Mouse (Mus musculus) neural tube, embryonic 15.5 days (tissue): ENCODE results near the gene Gabarap. TPM values are rescaled to one million over a fixed set of nuclear protein-coding genes. Genes with fewer than 3 reads are reported as not detected.
A peak's percentile ranks its signal among the peaks of the same experiment; 100 is the strongest.

Experiments
- ATAC-seq: fragments of 200-750 bp; cut with Nextera tagmentation; 2 replicates; pipeline ENCODE4 v1.8.0; 2017; ENCODE audit warnings: mild to moderate bottlenecking, moderate TSS enrichment, moderate library complexity; ENCODE audit not compliant: low FRiP score
- H3K27ac ChIP-seq: fragments of 300-500 bp; sonication (generic); replicated peaks from 2 replicates; pipeline ENCODE4 v1.5.1; 2015; ENCODE audit warnings: mild to moderate bottlenecking, inconsistent platforms
- H3K27me3 ChIP-seq: fragments of 300-500 bp; sonication (generic); replicated peaks from 2 replicates; pipeline ENCODE4 v1.6.1; 2015; ENCODE audit warnings: inconsistent platforms
- H3K36me3 ChIP-seq: fragments of 300-500 bp; sonication (generic); 2 replicates; pipeline ENCODE4 v1.6.1; 2015; ENCODE audit warnings: inconsistent platforms
- H3K4me1 ChIP-seq: fragments of 300-500 bp; sonication (generic); 2 replicates; pipeline ENCODE4 v1.6.1; 2015; ENCODE audit warnings: inconsistent platforms
- H3K4me2 ChIP-seq: fragments of 300-500 bp; sonication (generic); 2 replicates; pipeline ENCODE4 v1.6.1; 2015; ENCODE audit warnings: inconsistent platforms, mild to moderate bottlenecking, moderate library complexity
- H3K4me3 ChIP-seq: fragments of 300-500 bp; sonication (generic); replicated peaks from 2 replicates; pipeline ENCODE4 v1.5.1; 2015; ENCODE audit warnings: mild to moderate bottlenecking, inconsistent platforms
- H3K9ac ChIP-seq: fragments of 300-500 bp; sonication (generic); replicated peaks from 2 replicates; pipeline ENCODE4 v1.6.1; 2015; ENCODE audit warnings: mild to moderate bottlenecking, inconsistent platforms
- H3K9me3 ChIP-seq: fragments of 300-500 bp; sonication (generic); replicated peaks from 2 replicates; pipeline ENCODE4 v1.6.1; 2016; ENCODE audit warnings: inconsistent platforms
- WGBS: fragments of 180-500 bp; shearing (Covaris S2); methylation state at CpG from one replicate; pipeline ENCODE4 v1.1.7; 2015; ENCODE audit warnings: mixed read lengths; 5-methylcytosine and 5-hydroxymethylcytosine counted together
- polyA plus RNA-seq: library from polyadenylated mRNA; unstranded; fragments of >200 nt; fragmentation: Nextera tagmentation; extraction: Ambion mirVana; gene quantifications from 2 replicates; pipeline ENCODE4 v1.2.1, GENCODE M21; 2015

Gene Gabarap
- polyA plus RNA-seq, 1 experiment from 2014 or later = 565 TPM

DNA sequence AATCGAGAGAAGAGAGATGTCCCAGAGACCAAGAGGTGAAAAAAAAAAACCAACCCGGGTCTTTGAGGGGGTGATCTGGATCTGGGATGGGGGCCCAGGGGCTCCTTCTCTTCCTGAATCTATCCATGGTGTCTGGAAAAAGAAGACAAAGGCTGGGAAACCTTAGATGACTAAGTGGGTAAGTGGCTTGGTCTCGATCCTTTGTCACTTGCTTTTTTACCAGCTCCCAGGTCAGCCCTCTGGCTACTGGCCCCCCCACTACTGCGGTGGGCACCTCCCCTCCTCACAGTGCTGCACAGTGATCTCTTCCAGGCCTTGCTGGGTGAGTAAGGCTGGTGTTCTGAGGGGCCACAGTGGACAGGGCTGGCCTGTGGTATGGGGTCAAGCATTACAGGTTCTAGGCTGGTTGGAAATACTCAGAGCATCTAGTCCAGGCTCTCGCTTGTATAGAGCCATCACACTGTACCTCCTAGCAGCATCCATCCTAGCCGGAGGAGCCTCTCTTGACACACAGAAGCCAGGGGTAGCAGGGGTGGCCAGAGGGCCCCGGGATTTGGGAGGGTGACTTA lies 26.3 kb downstream of the Gabarap start:
- H3K4me1 ChIP-seq = peaks cover 69% of the 10 kb centered on the region
- ATAC-seq = no peak
- H3K27me3 ChIP-seq = no peaks in the 10 kb centered on the region
- peak overlapping the region; percentile 84 for H3K9ac ChIP-seq
- no peaks in the 10 kb centered on the region for H3K9me3 ChIP-seq
- WGBS = 65% methylated on average over 7 of the region's 7 CpGs
- H3K27ac ChIP-seq = peak overlapping the region; percentile 95
- peak overlapping the region; percentile 64; the same call in 1 of the 2 replicates for H3K4me3 ChIP-seq
- peaks cover 12% of the 10 kb centered on the region for H3K36me3 ChIP-seq
- peak overlapping the region; percentile 83 for H3K4me2 ChIP-seq

DNA sequence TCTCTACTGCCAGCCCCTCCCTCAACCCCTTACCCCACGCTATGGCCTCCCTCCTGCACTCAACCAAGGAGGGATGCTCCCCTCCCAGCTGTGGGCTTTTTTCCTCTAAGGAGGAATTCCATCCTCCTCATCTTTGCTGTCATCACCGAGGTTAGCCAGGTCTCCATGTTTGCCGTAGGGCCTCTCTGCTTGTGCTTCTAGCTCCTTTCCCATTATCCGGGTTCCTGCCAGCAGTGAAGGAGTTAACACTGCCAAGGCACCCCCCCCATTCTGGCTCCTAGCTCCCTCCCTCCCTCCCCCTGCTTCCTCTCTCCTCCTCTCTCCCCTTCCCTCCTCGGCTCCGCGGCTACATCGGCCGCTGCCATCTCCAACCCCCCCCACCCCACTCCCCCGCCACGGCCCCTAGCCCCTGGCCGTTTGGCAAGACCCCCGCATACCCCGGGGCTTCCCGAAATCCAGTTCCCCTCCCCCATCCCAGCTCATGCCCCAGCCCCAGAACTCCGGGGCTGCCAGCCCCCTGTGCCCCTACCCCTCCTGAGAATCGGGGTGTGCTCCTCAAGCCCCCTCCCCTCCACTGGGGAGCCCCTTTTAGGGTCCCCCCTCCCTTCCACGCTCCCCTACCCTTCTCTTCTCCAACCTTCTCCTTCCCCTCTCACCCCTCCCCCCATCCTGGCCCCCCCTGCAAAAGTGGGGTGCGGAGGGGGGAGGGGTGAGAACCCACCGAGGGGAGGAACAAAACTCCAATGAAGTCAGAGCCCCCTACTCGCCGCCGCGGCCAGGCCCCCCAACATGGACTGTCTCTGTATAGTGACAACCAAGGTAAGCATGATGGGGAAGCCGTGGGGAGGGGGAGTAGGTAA lies 27.4 kb downstream of the Gabarap start:
- peak overlapping the region; percentile 95 for H3K27ac ChIP-seq
- H3K27me3 ChIP-seq = no peaks in the 10 kb centered on the region
- H3K9ac ChIP-seq = peak overlapping the region; percentile 84
- H3K4me2 ChIP-seq = peak overlapping the region; percentile 83
- H3K4me3 ChIP-seq = peak overlapping the region; percentile 64
- WGBS = under 1% methylated on average over 25 of the region's 25 CpGs
- no peaks in the 10 kb centered on the region for H3K9me3 ChIP-seq
- H3K4me1 ChIP-seq = peaks cover 71% of the 10 kb centered on the region
- no peak for ATAC-seq
- H3K36me3 ChIP-seq = peaks cover under 1% of the 10 kb centered on the region; the same call in 1 of the 2 replicates

DNA sequence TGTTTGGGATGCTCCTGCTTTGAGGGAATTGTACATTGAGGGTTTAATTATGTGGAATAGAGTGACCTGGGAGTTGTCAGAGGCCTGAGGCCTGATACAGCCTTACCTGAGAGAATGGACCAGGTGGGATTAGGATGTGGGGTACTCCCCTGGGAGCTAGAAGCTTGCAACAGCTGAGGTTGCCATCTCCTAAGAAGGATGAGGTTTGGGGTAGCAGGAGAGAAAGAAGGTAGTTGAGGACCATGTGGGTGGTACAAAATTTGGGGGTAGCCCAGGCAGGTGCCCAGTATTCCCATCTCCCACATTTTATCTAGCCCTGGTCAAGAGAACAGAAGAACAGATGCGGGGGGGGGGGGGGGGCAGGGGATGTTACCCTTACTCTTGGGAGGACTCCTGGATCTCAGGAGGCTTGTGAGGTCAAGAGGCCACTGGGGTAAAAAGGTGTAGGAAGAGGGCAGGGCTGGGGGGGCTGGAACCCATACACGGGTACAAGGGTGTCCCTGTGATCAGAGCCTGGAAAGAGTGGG lies 28.6 kb downstream of the Gabarap start:
- no peaks in the 10 kb centered on the region for H3K9me3 ChIP-seq
- H3K9ac ChIP-seq = peak overlapping the region; percentile 84
- peaks cover 72% of the 10 kb centered on the region for H3K4me1 ChIP-seq
- peak overlapping the region; percentile 83 for H3K4me2 ChIP-seq
- no peaks in the 10 kb centered on the region for H3K36me3 ChIP-seq
- WGBS = 46% methylated on average over 2 of the region's 2 CpGs
- ATAC-seq = no peak
- no peaks in the 10 kb centered on the region for H3K27me3 ChIP-seq
- H3K27ac ChIP-seq = peak overlapping the region; percentile 95
- peak overlapping the region; percentile 64 for H3K4me3 ChIP-seq

DNA sequence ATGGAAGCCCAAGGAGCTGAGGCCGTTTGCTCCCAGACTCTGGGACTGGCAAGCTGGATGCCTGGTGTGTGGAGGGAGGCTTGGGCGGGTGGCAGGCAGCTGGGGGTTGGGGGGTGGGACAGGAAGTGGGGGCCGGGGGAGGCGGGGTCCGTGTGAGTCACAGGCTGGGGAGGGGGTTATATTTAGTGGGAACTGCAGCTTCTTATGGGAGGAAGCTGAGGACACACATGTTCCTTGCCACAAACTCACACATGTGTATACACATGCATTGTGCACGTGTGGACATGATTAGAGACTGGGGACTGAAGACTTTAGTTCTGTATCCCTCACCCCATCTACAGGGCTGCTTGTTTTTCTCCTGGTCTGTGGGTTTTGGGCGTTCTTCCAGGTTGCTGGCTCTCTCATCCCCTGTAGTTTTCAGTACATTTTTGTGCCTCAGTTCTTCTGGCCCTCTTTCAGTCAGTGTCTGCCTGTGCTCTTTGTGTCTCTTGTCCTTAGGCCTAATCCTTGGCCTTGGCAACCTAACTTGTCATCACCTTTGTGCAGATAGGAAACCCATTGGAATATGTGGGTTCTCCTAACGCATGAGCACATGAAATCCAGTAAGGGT lies 29.2 kb downstream of the Gabarap start:
- Histone ChIP-seq H3K9me3 (no peaks in the 10 kb centered on the region), H3K36me3 (no peaks in the 10 kb centered on the region), H3K4me2 (peak overlapping the region; percentile 83), H3K27me3 (no peaks in the 10 kb centered on the region), H3K9ac (peak overlapping the region; percentile 84), H3K27ac (peak overlapping the region; percentile 95), H3K4me1 (peaks cover 73% of the 10 kb centered on the region), H3K4me3 (peak overlapping the region; percentile 64)
- ATAC-seq = no peak
- WGBS = 18% methylated on average over 8 of the region's 8 CpGs

- Histone ChIP-seq H3K27ac (peak overlapping the region; percentile 95), H3K9ac (peak overlapping the region; percentile 84), H3K27me3 (no peaks in the 10 kb centered on the region), H3K36me3 (no peaks in the 10 kb centered on the region), H3K9me3 (no peaks in the 10 kb centered on the region), H3K4me3 (peak overlapping the region; percentile 64), H3K4me1 (peaks cover 76% of the 10 kb centered on the region), H3K4me2 (peak overlapping the region; percentile 83)
- ATAC-seq = peak; percentile 73
- WGBS = under 1% methylated on average over 8 of the region's 8 CpGs
Observed at GRCm38 (mm10) chr11:70020731-70021263, 29.9 kb downstream of the Gabarap start.

- peak; percentile 83 for ATAC-seq
- H3K27me3 ChIP-seq = no peaks in the 10 kb centered on the region
- H3K36me3 ChIP-seq = no peaks in the 10 kb centered on the region
- H3K4me1 ChIP-seq = peaks cover 83% of the 10 kb centered on the region
- H3K27ac ChIP-seq = peak overlapping the region; percentile 95
- WGBS = under 1% methylated on average over 40 of the region's 40 CpGs
- peak overlapping the region; percentile 84 for H3K9ac ChIP-seq
- H3K9me3 ChIP-seq = no peaks in the 10 kb centered on the region
- peak overlapping the region; percentile 64 for H3K4me3 ChIP-seq
- peak overlapping the region; percentile 83 for H3K4me2 ChIP-seq
Observed at GRCm38 (mm10) chr11:70021264-70022132, 30.6 kb downstream of the Gabarap start.

DNA sequence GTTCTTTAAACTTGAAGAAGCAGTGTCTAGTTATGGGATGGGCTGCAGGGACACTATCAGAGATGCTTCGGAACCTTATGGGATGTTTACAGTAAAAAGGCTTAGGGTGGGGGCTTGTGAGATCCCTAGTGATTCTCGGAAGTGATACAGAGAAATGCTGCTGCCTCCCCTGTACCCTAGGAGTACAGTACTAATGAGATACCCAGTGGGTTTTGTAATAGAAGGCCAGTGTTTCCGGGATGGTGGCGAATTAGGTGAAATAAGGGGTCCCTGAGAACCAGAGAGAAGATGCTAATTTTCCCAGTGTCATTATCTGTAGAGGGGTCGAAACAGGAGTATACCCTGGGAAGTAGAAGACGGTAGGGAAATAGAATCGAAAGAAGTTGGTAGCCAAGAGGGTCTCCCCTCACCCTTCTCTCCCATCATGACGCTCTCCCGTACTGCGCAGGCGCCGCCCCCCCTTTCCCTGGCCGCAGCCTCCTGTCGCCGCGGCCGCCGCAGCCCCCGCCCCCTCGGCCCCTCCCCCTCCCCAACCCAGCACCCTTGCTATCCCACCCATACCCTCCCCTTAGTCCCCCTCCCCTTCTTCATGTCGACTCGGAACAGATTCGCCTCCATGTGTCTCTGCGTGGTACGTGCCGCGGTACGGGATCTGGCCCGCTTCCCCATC lies 32.7 kb downstream of the Gabarap start:
- Histone ChIP-seq H3K4me3 (peak overlapping the region; percentile 42), H3K36me3 (no peaks in the 10 kb centered on the region), H3K27ac (peak overlapping the region; percentile 58; the same call in 1 of the 2 replicates), H3K9ac (peak overlapping the region; percentile 54), H3K4me2 (peak overlapping the region; percentile 69), H3K27me3 (no peaks in the 10 kb centered on the region), H3K4me1 (peaks cover 93% of the 10 kb centered on the region), H3K9me3 (no peaks in the 10 kb centered on the region)
- ATAC-seq = no peak
- 5% methylated on average over 23 of the region's 29 CpGs for WGBS

GRCm38 (mm10) chr11:70024151-70024514 lies 33.2 kb downstream of the Gabarap start:
- peak overlapping the region; percentile 42 for H3K4me3 ChIP-seq
- no peaks in the 10 kb centered on the region for H3K27me3 ChIP-seq
- H3K4me2 ChIP-seq = peak overlapping the region; percentile 69
- H3K4me1 ChIP-seq = peaks cover 93% of the 10 kb centered on the region
- H3K36me3 ChIP-seq = no peaks in the 10 kb centered on the region
- no peaks in the 10 kb centered on the region for H3K9me3 ChIP-seq
- no peak for ATAC-seq
- whole genome bisulfite sequencing = 12% methylated on average over 6 of the region's 6 CpGs
- H3K27ac ChIP-seq = peak overlapping the region; percentile 58; the same call in 1 of the 2 replicates
- H3K9ac ChIP-seq = peak overlapping the region; percentile 54

- WGBS = 1% methylated on average over 19 of the region's 19 CpGs
- Histone ChIP-seq H3K4me2 (peak overlapping the region; percentile 67), H3K36me3 (peaks cover 14% of the 10 kb centered on the region), H3K9me3 (no peaks in the 10 kb centered on the region), H3K27ac (peak overlapping the region; percentile 96), H3K4me3 (peak overlapping the region; percentile 30), H3K9ac (peak overlapping the region; percentile 44; the same call in 1 of the 2 replicates), H3K4me1 (peaks cover 89% of the 10 kb centered on the region), H3K27me3 (no peaks in the 10 kb centered on the region)
- no peak for ATAC-seq
Observed at GRCm38 (mm10) chr11:70026689-70027088, 35.7 kb downstream of the Gabarap start.

- H3K27me3 ChIP-seq = no peaks in the 10 kb centered on the region
- H3K9ac ChIP-seq = peak overlapping the region; percentile 36
- H3K4me1 ChIP-seq = peaks cover 82% of the 10 kb centered on the region
- WGBS = 42% methylated on average over 9 of the region's 9 CpGs
- no peak for ATAC-seq
- H3K4me3 ChIP-seq = peak overlapping the region; percentile 30; the same call in 1 of the 2 replicates
- peak overlapping the region; percentile 96 for H3K27ac ChIP-seq
- H3K9me3 ChIP-seq = no peaks in the 10 kb centered on the region
- peaks cover 21% of the 10 kb centered on the region for H3K36me3 ChIP-seq
- H3K4me2 ChIP-seq = peak overlapping the region; percentile 67
Observed at GRCm38 (mm10) chr11:70027397-70027796, 36.5 kb downstream of the Gabarap start.
